Mouse (Mus musculus) kidney, adult 9 months (tissue): Measurements from ENCODE around the gene Galnt13.
"Not testable (repeated sequence)": the region's sequence is repeated elsewhere in the genome, so short reads cannot be mapped to it uniquely, and the experiment has no call there.

Experiments
- DNase-seq: peaks from one replicate; pipeline ENCODE4 v3.0.0; 2022

Galnt13 gene

DNA sequence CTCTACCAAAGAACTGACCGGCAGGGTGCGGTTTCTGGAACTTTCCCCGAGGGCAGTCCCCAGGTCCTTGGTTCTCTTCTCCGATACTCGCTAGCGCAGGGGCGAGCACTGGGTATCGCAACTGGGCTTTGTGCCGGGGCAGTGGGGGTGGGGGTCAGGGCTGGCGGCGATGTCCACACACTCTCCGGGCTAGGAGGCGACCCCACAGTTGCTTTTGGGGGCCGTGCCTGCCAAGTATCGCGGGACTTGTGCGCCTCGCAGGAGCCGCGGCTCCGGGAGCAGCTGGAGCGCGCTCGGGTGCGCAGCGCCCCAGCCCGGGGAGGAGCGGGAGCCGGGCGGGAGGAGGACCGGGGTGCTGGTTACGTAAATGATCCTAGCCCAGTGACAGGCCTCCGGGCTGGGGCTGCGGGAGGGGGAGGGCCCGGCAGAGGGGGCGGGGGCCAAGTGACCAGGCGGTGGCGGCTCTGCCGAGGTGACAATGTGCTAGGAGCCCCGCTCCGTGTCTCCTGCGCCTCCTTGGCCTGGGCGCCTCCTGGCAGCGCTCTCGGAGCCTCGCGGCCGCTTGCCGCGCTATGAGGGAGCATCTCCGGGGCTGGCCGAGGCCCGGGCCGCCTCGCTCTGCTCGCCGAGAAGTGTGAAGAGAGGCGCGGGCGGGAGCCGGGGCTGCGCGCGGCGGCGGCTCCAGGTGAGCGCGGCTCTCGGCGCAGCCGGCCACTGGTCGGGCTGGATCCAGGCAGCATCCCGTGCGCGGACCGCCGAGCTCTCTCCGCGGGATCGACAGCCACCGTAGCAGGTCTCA, at the start of gene Galnt13:
Gene Galnt13 (plus strand): TSS at position 381 of the 799 bp plus-strand sequence.
- no peak for DNase-seq

DNA sequence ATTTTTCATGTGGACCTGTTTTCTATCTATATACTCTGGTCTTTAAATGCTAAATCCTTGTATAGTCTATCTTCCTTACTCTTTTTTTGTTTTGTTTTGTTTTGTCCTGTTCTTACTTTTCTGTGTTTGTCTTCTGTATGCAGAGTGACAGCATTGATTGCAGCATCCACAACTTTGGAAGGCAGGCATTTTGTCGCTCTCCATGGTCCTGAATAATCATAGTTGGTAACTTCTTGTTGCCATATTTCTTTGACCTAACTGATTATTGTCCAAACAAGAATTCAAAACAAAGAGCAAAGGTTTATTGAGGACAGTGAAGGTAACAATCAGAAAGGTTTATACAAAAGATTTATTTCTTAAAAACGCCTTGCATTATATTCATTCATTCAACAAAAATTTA, 5.1 kb upstream of the Galnt13 start:
- DNase-seq = no peak

GRCm38 (mm10) chr2:54435380-54435779, 737 bp upstream of the Galnt13 start:
- DNase-seq = no peak

GRCm38 (mm10) chr2:54436736-54437500, 801 bp downstream of the Galnt13 start:
- DNase-seq = no peak

GRCm38 (mm10) chr2:54437501-54437830, 1.3 kb downstream of the Galnt13 start:
- no peak for DNase-seq

DNA sequence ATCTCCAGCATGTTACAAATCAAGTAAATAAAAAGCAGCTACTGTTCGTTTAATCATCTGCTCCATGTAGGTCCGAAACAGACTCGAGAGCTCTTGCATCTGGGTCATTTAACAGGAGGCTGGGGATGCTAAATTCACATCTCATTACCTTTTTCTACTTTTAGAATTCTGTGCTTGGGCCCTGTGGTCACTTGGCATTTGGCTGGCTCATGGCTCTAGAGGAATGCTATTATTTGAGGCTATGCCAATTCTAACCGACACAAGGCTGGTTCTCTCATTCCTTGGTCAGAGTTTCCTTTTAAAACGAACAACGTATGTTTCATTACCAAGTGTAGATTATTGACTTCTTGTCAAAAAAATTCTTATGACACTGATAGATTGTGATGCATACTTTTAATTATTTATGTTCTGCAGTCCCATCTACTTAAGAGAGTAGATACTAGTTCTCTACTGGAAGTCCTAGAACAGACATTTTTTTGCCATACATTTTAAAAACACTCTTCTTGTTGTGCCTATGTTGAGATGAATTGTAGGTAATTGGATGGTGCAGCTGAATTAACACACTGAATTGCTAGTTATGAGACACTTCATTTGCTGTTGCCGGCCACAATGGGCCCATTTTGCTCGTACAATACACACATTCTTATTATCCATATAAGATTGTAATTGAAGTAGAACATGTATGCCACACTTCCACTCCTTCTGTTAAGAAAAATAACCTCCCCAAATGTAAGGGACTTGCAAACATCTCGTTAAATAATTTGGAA, 6.8 kb downstream of the Galnt13 start:
- no peak for DNase-seq

DNA sequence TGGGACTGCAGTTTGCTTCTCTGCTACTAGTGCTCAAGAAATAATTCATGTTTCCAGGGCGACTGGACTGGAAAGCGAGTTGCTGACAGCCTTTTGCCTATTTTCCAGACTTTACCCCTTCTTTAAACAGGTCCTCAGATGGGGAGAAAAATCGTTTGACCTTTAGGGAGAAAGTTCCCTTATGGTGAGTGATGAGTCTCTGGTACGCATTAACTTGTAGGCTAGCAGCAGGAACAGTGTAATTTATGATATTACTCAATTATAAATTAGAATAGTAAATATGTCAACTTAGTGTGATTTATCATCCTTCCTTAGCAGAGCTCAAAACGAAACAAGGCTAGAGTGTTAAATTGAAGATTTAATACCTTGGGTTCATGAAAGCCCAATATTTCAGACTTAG, 47.3 kb downstream of the Galnt13 start:
- DNase-seq = no peak

- DNase-seq = no peak
Observed at GRCm38 (mm10) chr2:54522989-54523388, 86.9 kb downstream of the Galnt13 start.

GRCm38 (mm10) chr2:54527073-54527472, 91.0 kb downstream of the Galnt13 start:
- DNase-seq = no peak

DNA sequence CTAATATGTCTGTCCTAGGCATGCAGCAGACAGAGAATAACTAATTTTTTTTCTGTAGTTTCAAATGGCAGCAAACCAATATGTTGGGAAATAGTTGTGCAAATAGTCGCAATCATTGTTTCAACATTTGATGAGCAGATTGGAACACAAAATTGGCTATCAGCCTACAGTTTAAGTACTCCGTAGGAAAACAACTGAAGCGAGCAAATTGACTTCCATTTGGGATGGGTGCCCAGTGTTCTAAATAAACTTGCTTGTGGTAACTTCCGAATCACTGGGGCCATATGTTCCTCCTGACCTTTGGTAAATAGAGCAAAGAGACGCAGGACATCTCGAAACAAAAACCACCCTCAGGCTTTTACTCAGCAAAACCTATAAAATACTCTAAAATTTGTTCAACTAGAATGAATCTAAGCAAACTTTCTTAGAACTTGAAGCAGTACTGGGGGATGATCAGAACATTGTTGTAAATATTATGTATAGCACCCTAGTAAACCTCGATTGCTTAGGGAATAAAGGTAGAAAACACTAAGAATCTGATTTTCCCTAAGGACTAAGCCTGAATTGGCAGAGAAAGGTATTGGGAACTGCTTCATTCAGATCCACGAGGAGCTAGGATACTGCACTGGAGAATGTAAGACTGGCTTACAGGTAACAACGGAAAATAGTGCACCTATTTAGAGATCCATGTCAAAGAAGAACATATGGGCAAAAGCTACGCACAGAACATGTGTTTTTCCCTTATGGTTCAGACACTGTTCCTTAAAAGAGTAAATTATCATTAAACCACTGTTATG, 122.4 kb downstream of the Galnt13 start:
- DNase-seq = no peak

DNA sequence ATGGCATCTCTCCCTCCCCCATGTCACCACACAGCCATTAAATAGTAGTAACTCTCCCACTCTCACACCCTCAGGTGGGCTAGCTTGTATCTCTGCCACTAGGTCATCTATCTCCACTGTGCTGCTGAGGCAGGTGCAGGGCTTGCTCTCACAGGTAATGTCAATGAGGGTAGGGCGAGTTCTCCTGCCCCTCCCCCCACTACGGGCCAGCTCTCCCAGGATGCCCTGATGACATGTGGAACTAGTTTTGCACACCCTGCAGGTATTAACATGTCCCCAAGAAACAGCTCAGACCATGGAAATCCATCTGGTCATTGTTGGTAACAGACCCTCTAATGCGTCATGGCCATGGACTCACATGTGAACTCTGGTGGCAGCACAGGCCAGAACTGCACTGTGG, 129.0 kb downstream of the Galnt13 start:
- DNase-seq = no peak

GRCm38 (mm10) chr2:54567186-54567585, 131.1 kb downstream of the Galnt13 start:
- DNase-seq = no peak

- no peak for DNase-seq
Observed at GRCm38 (mm10) chr2:54567632-54568031, 131.5 kb downstream of the Galnt13 start.

DNA sequence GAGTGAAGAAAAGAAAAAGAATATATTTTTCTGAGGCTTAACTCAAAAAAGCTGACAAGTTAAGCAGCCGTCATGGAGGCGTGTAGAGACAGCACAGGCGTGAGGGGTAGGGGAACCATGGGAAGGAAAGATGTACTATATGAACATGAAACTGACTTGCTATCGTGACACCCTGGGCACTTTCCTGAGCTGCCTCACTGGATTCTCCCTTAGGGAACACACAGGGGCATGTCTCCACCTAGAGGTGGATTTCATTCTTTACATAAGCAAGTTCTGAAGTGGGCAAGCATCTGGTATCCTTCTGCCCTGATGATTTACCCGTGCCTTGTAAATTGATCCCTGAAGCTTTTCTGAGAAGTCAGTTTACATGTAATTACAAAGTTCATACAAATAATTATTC, 277.7 kb downstream of the Galnt13 start:
- DNase-seq = not testable (repeated sequence)

DNA sequence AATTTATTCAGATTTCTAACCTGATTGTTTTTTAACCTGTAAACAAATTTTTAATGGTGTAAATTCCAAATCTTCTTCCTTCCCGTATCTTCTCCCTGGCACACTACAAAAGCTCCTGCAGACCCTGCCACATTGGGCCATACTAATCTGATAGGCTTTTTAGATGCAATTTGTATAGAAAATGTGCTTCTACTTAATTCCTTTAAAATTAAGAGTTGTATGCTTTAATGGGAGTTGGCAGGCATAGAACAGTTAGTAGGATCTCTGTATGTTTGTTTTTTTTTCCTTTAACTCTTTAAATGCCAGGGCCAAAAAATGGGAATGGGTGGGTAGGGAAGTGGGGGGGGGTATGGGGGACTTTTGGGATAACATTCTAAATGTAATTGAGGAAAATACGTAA, 315.1 kb downstream of the Galnt13 start:
- DNase-seq = no peak

DNA sequence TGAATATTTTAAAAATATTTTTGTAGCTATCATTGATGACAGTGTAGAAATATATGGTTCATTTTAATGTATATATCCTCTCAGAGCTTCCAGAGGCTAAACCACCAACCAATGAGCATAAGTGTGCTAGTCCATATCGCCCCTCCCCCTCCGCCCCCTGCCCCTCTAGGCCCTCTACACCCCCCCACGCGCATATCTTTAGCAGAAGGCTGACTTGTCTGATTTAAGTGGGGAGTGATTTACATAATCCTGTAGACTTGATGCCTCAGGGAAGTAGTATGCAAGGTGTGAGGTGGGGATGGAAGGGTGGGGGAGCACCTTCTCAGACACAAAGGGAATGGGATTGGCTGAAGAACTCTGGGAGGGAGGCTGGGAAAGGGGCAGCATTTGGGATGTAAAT, 323.7 kb downstream of the Galnt13 start:
- no peak for DNase-seq

DNA sequence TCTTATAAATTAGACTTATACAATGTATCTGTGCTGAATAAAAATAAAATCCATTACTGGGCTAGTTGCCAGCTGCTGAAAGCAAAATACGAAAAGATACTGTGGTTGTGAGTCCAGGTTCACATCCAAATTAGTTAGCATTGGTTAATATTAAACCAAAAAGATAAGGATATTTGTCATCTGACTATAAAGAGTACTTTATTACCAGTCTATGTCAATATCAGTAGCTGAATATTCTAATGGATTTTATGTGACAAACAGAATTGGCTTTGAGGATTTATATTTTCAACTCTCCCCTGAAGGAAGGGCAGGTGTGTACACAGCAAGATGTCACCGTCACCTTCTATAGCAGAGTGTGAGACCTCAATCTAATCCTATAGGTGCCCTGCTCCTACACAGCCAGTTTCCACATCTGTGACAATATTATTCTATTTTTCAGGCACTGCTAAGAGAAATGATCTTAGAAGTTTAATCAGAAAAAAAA, 342.7 kb downstream of the Galnt13 start:
- no peak for DNase-seq

- no peak for DNase-seq
Observed at GRCm38 (mm10) chr2:54813670-54814256, 377.6 kb downstream of the Galnt13 start.

- DNase-seq = no peak
Observed at GRCm38 (mm10) chr2:54841245-54841644, 405.1 kb downstream of the Galnt13 start.

DNA sequence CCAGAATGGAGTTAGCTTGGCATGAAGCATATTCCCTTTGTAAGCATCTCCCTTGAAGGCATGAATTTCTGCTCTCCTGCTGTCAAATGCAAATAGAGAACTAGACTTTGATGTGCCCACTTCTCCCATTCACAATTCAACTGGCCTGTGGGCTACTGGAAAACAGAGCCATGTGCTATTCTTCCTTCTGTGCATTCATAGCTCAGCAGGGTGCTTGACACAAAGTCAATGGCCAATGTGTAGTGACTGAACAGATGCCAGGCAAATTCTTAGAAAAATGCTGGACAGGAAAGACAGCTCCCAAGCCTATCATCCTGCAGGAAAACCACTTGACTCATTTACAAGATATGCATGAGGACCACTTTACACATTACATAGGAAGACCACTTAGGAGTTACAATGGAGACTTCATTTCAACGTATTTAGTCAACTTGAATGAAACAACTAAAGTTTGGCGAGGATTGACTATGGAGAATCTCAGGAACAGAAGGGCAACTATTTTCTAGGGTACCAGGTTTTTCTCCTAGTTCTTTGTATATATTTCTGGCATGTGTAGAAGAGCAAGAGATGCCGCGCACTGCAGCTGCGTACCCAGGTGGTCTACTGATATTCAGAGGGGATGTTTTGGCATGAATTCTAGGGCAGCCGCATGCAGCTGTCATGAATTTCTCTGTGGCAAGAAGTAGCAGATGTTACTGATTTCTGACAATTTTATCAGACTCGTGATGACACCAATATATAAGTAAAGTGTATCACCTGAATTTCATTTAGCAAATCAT, 470.4 kb downstream of the Galnt13 start:
- no peak for DNase-seq

- no peak for DNase-seq
Observed at GRCm38 (mm10) chr2:54915088-54915670, 479.1 kb downstream of the Galnt13 start.
